Mouse (Mus musculus) kidney, postnatal 0 days (tissue): ENCODE measurements around the gene Cpm. TPM values are rescaled to one million over a fixed set of nuclear protein-coding genes. Genes with fewer than 3 reads are reported as not detected.
"Not testable (repeated sequence)": the region's sequence is repeated elsewhere in the genome, so short reads cannot be mapped to it uniquely, and the experiment has no call there.

Experiments used
- ATAC-seq: fragments of 200-750 bp; cut with Nextera tagmentation; replicated peaks from 2 replicates; pipeline ENCODE4 v1.8.0; 2017; ENCODE audit warnings: low read depth, moderate number of reproducible peaks, moderate TSS enrichment, moderate library complexity; ENCODE audit not compliant: low FRiP score
- DNase-seq: peaks from one replicate; pipeline ENCODE4 v3.0.0-alpha.2; 2016; ENCODE audit warnings: low spot score
- H3K27ac ChIP-seq: fragments of 300-500 bp; sonication (generic); 2 replicates; pipeline ENCODE4 v1.5.1; 2014; ENCODE audit warnings: mild to moderate bottlenecking
- H3K27me3 ChIP-seq: fragments of 300-500 bp; sonication (generic); 2 replicates; pipeline ENCODE4 v1.6.1; 2014; ENCODE audit warnings: low read length, mixed read lengths; ENCODE audit not compliant: insufficient read depth
- H3K36me3 ChIP-seq: fragments of 300-500 bp; sonication (generic); 2 replicates; pipeline ENCODE4 v1.6.1; 2014; ENCODE audit warnings: low read length, mixed read lengths; ENCODE audit not compliant: insufficient read depth
- H3K4me1 ChIP-seq: fragments of 300-500 bp; sonication (generic); replicated peaks from 2 replicates; pipeline ENCODE4 v1.6.1; 2014; ENCODE audit warnings: antibody characterized with exemption, low read length, mixed read lengths; ENCODE audit not compliant: insufficient read depth
- H3K4me2 ChIP-seq: fragments of 300-500 bp; sonication (generic); 2 replicates; pipeline ENCODE4 v1.6.1; 2014; ENCODE audit warnings: mild to moderate bottlenecking, low read length, moderate library complexity, mixed read lengths
- H3K4me3 ChIP-seq: fragments of 300-500 bp; sonication (generic); replicated peaks from 2 replicates; pipeline ENCODE4 v1.5.1; 2014; ENCODE audit warnings: low read depth, low read length
- H3K9ac ChIP-seq: fragments of 300-500 bp; sonication (generic); 2 replicates; pipeline ENCODE4 v1.6.1; 2014; ENCODE audit warnings: low read depth, low read length
- H3K9me3 ChIP-seq: fragments of 300-500 bp; sonication (generic); replicated peaks from 2 replicates; pipeline ENCODE4 v1.6.1; 2016; ENCODE audit warnings: low read length, inconsistent platforms, mixed read lengths
- CTCF ChIP-seq: IDR thresholded peaks from 2 replicates; pipeline ENCODE4 v1.5.1; 2016; ENCODE audit warnings: antibody characterized with exemption, low read depth, mild to moderate bottlenecking, moderate library complexity
- WGBS: fragments of 180-500 bp; shearing (Covaris S2); extraction: QIAGEN DNeasy Blood & Tissue Kit; methylation state at CpG from one replicate; pipeline ENCODE4 v1.1.7; 2014; 5-methylcytosine and 5-hydroxymethylcytosine counted together
- polyA plus RNA-seq: library from polyadenylated mRNA; unstranded; fragments of >200 nt; fragmentation: Nextera tagmentation; extraction: Ambion mirVana; gene quantifications from 2 replicates; pipeline ENCODE4 v1.2.1, GENCODE M21; 2015

The Cpm gene
- polyA plus RNA-seq, 1 experiment from 2014 or later: 51.7 TPM

GRCm38 (mm10) chr10:117714928-117715500 is 85.7 kb downstream of the Cpm start:
- ATAC-seq (no peak), DNase-seq (no peak)
- Histone ChIP-seq H3K27ac (no peak overlapping the region), H3K9ac (no peak overlapping the region), H3K36me3 (no peaks in the 10 kb centered on the region), H3K27me3 (no peaks in the 10 kb centered on the region), H3K4me2 (no peak overlapping the region), H3K4me3 (no peak overlapping the region), H3K4me1 (no peaks in the 10 kb centered on the region), H3K9me3 (no peaks in the 10 kb centered on the region)
- no peak for TF ChIP-seq CTCF
- WGBS: 69% methylated on average over 4 of the region's 4 CpGs

- not testable (repeated sequence) for H3K27ac ChIP-seq, H3K27me3 ChIP-seq, DNase-seq, H3K4me1 ChIP-seq, H3K9ac ChIP-seq, H3K4me2 ChIP-seq, H3K9me3 ChIP-seq, H3K4me3 ChIP-seq, ATAC-seq, H3K36me3 ChIP-seq
- 84% methylated on average over 1 of the region's 1 CpGs for WGBS
Measured at GRCm38 (mm10) chr10:117715654-117716053, 86.4 kb downstream of the Cpm start.

- H3K27ac ChIP-seq: 0 out of 2 replicates have a peak overlapping the region, but pooled peaks have one; percentile 55
- no peak overlapping the region for H3K4me3 ChIP-seq
- ATAC-seq: no peak
- no peak overlapping the region for H3K4me2 ChIP-seq
- WGBS: 73% methylated on average over 3 of the region's 3 CpGs
- no peaks in the 10 kb centered on the region for H3K27me3 ChIP-seq
- no peak overlapping the region for H3K9ac ChIP-seq
- no peaks in the 10 kb centered on the region for H3K36me3 ChIP-seq
- no peak for DNase-seq
- TF ChIP-seq CTCF: no peak
- no peaks in the 10 kb centered on the region for H3K9me3 ChIP-seq
- H3K4me1 ChIP-seq: no peaks in the 10 kb centered on the region
Measured at GRCm38 (mm10) chr10:117716686-117717085, 87.4 kb downstream of the Cpm start.

- Histone ChIP-seq H3K36me3 (no peaks in the 10 kb centered on the region), H3K27ac (peak overlapping the region; percentile 55), H3K9me3 (no peaks in the 10 kb centered on the region), H3K9ac (no peak overlapping the region), H3K27me3 (no peaks in the 10 kb centered on the region), H3K4me3 (no peak overlapping the region), H3K4me2 (no peak overlapping the region), H3K4me1 (no peaks in the 10 kb centered on the region)
- WGBS: 6% methylated on average over 4 of the region's 4 CpGs
- no peak for TF ChIP-seq CTCF
- peak; percentile 89 for ATAC-seq
- peak; percentile 70 for DNase-seq
Measured at GRCm38 (mm10) chr10:117717583-117717982, 88.3 kb downstream of the Cpm start.

GRCm38 (mm10) chr10:117718161-117719119 is 89.1 kb downstream of the Cpm start:
- no peak overlapping the region for H3K9ac ChIP-seq
- no peak for ATAC-seq

GRCm38 (mm10) chr10:117724136-117724718 is 94.9 kb downstream of the Cpm start:
- no peak for ATAC-seq

More at GRCm38 (mm10) chr10:117718161-117719119, 89.1 kb downstream of the Cpm start:
- Histone ChIP-seq H3K4me2 (no peak overlapping the region), H3K27me3 (no peaks in the 10 kb centered on the region), H3K36me3 (no peaks in the 10 kb centered on the region), H3K27ac (peak overlapping the region; percentile 55; the same call in 1 of the 2 replicates), H3K4me3 (no peak overlapping the region), H3K9me3 (no peaks in the 10 kb centered on the region), H3K4me1 (no peaks in the 10 kb centered on the region)
- WGBS: 47% methylated on average over 19 of the region's 19 CpGs
- TF ChIP-seq CTCF: no peak
- DNase-seq: peak; percentile 35

More at GRCm38 (mm10) chr10:117724136-117724718, 94.9 kb downstream of the Cpm start:
- TF ChIP-seq CTCF: no peak
- Histone ChIP-seq H3K27ac (no peak overlapping the region), H3K4me2 (no peak overlapping the region), H3K36me3 (no peaks in the 10 kb centered on the region), H3K4me1 (no peaks in the 10 kb centered on the region), H3K4me3 (no peak overlapping the region), H3K9me3 (no peaks in the 10 kb centered on the region), H3K27me3 (no peaks in the 10 kb centered on the region), H3K9ac (no peak overlapping the region)
- DNase-seq: no peak
- 72% methylated on average over 5 of the region's 5 CpGs for WGBS
